Mouse (Mus musculus) neural tube, embryonic 11.5 days (tissue): ENCODE data around the gene Plekho2. TPM values are rescaled to one million over a fixed set of nuclear protein-coding genes. Genes with fewer than 3 reads are reported as not detected.

ENCODE experiments used
- ATAC-seq: fragments of 200-750 bp; cut with Nextera tagmentation; 2 replicates; pipeline ENCODE4 v1.8.0; 2017; ENCODE audit warnings: moderate number of reproducible peaks, mild to moderate bottlenecking, moderate TSS enrichment, moderate library complexity; ENCODE audit not compliant: insufficient read depth, low FRiP score, low TSS enrichment
- DNase-seq: peaks from one replicate; pipeline ENCODE4 v3.0.0-alpha.2; 2015; ENCODE audit warnings: low spot score
- H3K27ac ChIP-seq: fragments of 300-500 bp; sonication (generic); 2 replicates; pipeline ENCODE4 v1.5.1; 2014; ENCODE audit warnings: low read depth, mild to moderate bottlenecking, low read length
- H3K27me3 ChIP-seq: fragments of 300-500 bp; sonication (generic); 2 replicates; pipeline ENCODE4 v1.6.1; 2014; ENCODE audit warnings: mild to moderate bottlenecking, low read length, mixed read lengths; ENCODE audit not compliant: control insufficient read depth, insufficient read depth
- H3K36me3 ChIP-seq: fragments of 300-500 bp; sonication (generic); 2 replicates; pipeline ENCODE4 v1.6.1; 2014; ENCODE audit warnings: mild to moderate bottlenecking, low read length, moderate library complexity, mixed read lengths; ENCODE audit not compliant: control insufficient read depth, insufficient read depth
- H3K4me1 ChIP-seq: fragments of 300-500 bp; sonication (generic); 2 replicates; pipeline ENCODE4 v1.6.1; 2014; ENCODE audit warnings: low read length, mixed read lengths; ENCODE audit not compliant: control insufficient read depth, insufficient read depth
- H3K4me2 ChIP-seq: fragments of 300-500 bp; sonication (generic); 2 replicates; pipeline ENCODE4 v1.6.1; 2014; ENCODE audit warnings: low read depth, mild to moderate bottlenecking, moderate library complexity
- H3K4me3 ChIP-seq: fragments of 300-500 bp; sonication (generic); 2 replicates; pipeline ENCODE4 v1.5.1; 2014; ENCODE audit warnings: low read depth, low read length
- H3K9ac ChIP-seq: fragments of 300-500 bp; sonication (generic); 2 replicates; pipeline ENCODE4 v1.6.1; 2014; ENCODE audit warnings: mild to moderate bottlenecking, low read length
- H3K9me3 ChIP-seq: fragments of 300-500 bp; sonication (generic); 2 replicates; pipeline ENCODE4 v1.6.1; 2016; ENCODE audit warnings: low read length; ENCODE audit not compliant: control insufficient read depth
- WGBS: fragments of 180-500 bp; shearing (Covaris S2); extraction: QIAGEN DNeasy Blood & Tissue Kit; methylation state at CpG from one replicate; pipeline ENCODE4 v1.1.7; 2014; 5-methylcytosine and 5-hydroxymethylcytosine counted together
- polyA plus RNA-seq: library from polyadenylated mRNA; unstranded; fragments of >200 nt; fragmentation: Nextera tagmentation; extraction: Ambion mirVana; gene quantifications from 2 replicates; pipeline ENCODE4 v1.2.1, GENCODE M21; 2014

Plekho2 gene
- polyA plus RNA-seq, 1 experiment from 2014 or later, result 13.3 TPM

GRCm38 (mm10) chr9:65577511-65578196 is 2.2 kb downstream of the Plekho2 start:
- no peaks in the 10 kb centered on the region for H3K9me3 ChIP-seq
- DNase-seq, result no peak
- ATAC-seq, result no peak
- H3K4me3 ChIP-seq, result no peak overlapping the region
- no peak overlapping the region for H3K27ac ChIP-seq
- H3K4me2 ChIP-seq, result no peak overlapping the region
- H3K27me3 ChIP-seq, result no peaks in the 10 kb centered on the region
- no peaks in the 10 kb centered on the region for H3K36me3 ChIP-seq
- 95% methylated on average over 4 of the region's 4 CpGs for WGBS
- no peak overlapping the region for H3K9ac ChIP-seq
- peaks cover 13% of the 10 kb centered on the region for H3K4me1 ChIP-seq

GRCm38 (mm10) chr9:65576861-65577510 is 2.9 kb downstream of the Plekho2 start:
- no peak overlapping the region for H3K27ac ChIP-seq
- ATAC-seq (no peak), DNase-seq (no peak)
- H3K4me2 ChIP-seq, result no peak overlapping the region
- WGBS, result 70% methylated on average over 7 of the region's 7 CpGs
- H3K4me3 ChIP-seq, result no peak overlapping the region
- no peaks in the 10 kb centered on the region for H3K27me3 ChIP-seq
- no peak overlapping the region; the same call in 1 of the 2 replicates for H3K9ac ChIP-seq
- H3K4me1 ChIP-seq, result peaks cover 13% of the 10 kb centered on the region
- H3K36me3 ChIP-seq, result no peaks in the 10 kb centered on the region; the same call in 1 of the 2 replicates
- no peaks in the 10 kb centered on the region for H3K9me3 ChIP-seq

DNA sequence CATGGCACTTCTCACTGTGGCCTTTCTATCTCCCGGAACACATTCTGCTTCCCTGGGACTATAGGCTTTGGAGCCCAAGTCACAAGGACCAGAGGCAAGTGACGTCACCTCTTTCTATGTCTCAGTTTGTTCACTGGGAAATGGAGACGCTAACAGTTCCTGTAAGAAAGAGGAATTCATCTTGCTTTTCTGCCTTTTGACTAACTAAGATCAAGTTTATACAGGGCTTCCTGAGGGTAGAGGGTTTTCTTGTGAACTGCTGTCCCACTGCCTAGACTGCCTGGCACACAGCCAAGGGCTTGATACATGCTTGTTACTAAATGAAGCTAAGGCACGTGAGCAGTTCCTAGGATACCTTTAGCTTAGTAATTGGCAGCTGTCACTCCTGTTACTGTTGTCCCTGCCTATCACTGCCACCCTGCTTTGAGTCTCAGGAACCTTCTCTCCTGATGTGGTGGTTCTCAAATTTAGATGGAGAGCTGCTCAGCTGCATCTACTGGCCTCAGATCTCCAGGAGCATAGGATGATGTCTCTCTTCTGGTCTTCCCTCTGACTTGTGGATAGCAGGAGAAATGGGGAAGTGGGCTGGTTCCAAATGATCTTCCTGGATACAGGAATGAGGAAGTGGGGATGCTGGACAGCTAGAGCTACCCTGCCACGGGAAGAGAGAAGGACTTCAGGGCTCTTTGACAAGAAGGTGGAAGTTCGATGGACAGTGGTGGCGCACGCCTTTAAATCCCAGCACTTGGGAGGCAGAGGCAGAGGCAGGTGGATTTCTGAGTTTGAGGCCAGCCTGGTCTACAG is 4.2 kb downstream of the Plekho2 start:
- no peak overlapping the region for H3K4me2 ChIP-seq
- peaks cover 13% of the 10 kb centered on the region for H3K4me1 ChIP-seq
- no peaks in the 10 kb centered on the region for H3K27me3 ChIP-seq
- DNase-seq (no peak), ATAC-seq (no peak)
- 85% methylated on average over 8 of the region's 8 CpGs for WGBS
- H3K9me3 ChIP-seq, result no peaks in the 10 kb centered on the region
- H3K27ac ChIP-seq, result no peak overlapping the region
- H3K36me3 ChIP-seq, result no peaks in the 10 kb centered on the region; the same call in 1 of the 2 replicates
- no peak overlapping the region for H3K9ac ChIP-seq
- no peak overlapping the region for H3K4me3 ChIP-seq

DNA sequence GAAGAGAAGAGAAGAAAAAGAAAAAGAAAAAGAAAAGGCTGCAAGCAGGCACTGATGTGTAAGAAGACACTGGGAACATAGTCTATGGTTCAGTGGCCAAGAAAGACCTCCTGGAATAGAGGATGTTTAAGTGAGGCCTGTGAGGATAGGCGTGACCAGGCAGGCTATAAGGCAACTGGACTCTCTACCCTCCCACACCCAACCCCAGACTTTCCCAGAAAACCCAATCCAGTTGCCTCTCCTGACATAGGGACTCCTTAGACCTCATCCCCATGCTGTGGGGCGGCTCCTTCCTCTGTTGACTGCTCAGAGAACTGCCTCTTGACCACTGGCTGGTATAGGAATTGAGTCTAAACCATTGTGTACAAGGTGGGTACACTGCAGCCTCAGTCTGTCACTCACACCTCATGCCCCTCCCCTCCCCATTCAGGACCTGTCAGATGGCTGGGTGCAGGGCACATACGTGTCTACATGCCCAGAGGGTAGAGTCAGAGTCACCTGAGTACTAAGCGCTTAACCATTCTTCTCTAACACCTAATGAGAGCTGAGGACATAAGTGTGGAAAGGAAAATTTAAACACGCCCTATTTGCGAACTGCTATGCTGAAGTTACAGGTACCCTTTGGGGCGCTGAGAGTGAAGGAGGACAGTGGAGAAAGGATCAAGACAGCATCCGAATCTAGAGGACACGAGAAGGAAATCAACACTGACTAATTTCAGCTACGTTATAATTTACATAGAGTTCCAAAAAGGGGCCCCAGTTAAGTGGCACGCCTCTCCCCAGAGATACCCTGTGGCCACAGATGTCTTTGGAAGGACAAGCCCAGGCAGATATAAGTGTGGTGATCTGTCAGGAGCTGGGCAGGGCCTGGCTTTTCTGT is 5.1 kb downstream of the Plekho2 start:
- no peak for ATAC-seq
- no peak for DNase-seq
- Histone ChIP-seq H3K9ac (no peak overlapping the region), H3K4me2 (no peak overlapping the region), H3K4me3 (no peak overlapping the region), H3K9me3 (no peaks in the 10 kb centered on the region), H3K36me3 (no peaks in the 10 kb centered on the region; the same call in 1 of the 2 replicates), H3K27me3 (no peaks in the 10 kb centered on the region), H3K27ac (no peak overlapping the region), H3K4me1 (peaks cover 13% of the 10 kb centered on the region)
- WGBS, result 88% methylated on average over 11 of the region's 11 CpGs

- no peaks in the 10 kb centered on the region for H3K27me3 ChIP-seq
- H3K36me3 ChIP-seq, result no peaks in the 10 kb centered on the region; the same call in 1 of the 2 replicates
- 0 out of 2 replicates have a peak, but pooled peaks cover 3% of the 10 kb centered on the region for H3K4me1 ChIP-seq
- DNase-seq (no peak), ATAC-seq (no peak)
- H3K9ac ChIP-seq, result no peak overlapping the region
- no peaks in the 10 kb centered on the region for H3K9me3 ChIP-seq
- H3K4me2 ChIP-seq, result no peak overlapping the region
- 83% methylated on average over 6 of the region's 6 CpGs for WGBS
- H3K4me3 ChIP-seq, result no peak overlapping the region
- no peak overlapping the region for H3K27ac ChIP-seq
These were observed 7.0 kb downstream of the Plekho2 start for GRCm38 (mm10) chr9:65572837-65573236.

DNA sequence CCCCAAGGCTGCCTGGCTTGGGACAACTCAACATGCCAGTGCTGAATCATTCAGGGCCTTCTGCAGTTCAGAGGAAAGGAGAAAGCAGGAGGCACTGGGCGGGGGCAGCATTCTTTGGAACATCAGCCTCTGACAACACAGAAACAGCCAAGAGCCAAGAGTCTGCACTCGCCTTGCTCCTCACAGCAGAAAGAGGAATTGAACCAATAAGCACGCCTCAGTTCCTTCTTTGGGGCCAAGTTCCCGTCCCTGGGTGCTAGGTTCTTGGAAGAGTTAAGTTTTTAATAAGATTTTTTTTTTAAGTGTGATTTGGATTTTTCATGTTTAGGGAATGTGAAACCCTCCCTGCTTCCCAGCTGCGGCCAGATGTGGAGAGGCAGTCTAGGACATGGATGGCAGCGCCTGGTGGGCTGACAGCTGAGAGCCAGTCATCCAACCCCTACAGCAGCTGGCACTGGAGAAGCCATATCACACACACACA is 10.3 kb downstream of the Plekho2 start:
- DNase-seq, result no peak
- no peak for ATAC-seq
- Histone ChIP-seq H3K9ac (no peak overlapping the region), H3K4me1 (no peaks in the 10 kb centered on the region), H3K27me3 (no peaks in the 10 kb centered on the region), H3K4me3 (no peak overlapping the region), H3K9me3 (no peaks in the 10 kb centered on the region), H3K36me3 (no peaks in the 10 kb centered on the region; the same call in 1 of the 2 replicates), H3K27ac (no peak overlapping the region), H3K4me2 (no peak overlapping the region)
- 84% methylated on average over 6 of the region's 6 CpGs for WGBS

DNA sequence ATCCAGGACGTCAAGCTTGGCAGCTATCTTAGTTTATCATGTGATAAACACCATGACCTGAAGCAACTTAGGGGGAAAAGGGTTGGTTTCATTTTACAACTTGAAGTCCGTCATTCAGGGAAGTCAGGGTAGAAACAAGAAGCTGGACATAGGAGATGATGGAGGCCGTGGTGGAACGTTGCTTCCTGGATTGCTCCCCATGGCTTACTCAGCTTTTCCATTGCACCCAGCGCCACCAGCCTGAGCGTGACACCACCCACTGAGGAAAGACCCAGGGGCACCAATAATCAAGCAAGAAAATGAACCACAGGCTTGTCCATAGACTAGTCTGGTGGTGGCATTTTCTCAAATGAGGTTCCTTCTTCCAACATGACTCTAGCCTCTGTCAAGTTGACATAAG is 11.1 kb downstream of the Plekho2 start:
- no peaks in the 10 kb centered on the region for H3K27me3 ChIP-seq
- no peaks in the 10 kb centered on the region for H3K9me3 ChIP-seq
- no peak for ATAC-seq
- H3K4me1 ChIP-seq, result no peaks in the 10 kb centered on the region
- no peaks in the 10 kb centered on the region; the same call in 1 of the 2 replicates for H3K36me3 ChIP-seq
- no peak overlapping the region for H3K4me3 ChIP-seq
- 95% methylated on average over 6 of the region's 6 CpGs for WGBS
- no peak overlapping the region for H3K4me2 ChIP-seq
- DNase-seq, result no peak
- H3K27ac ChIP-seq, result no peak overlapping the region
- H3K9ac ChIP-seq, result no peak overlapping the region

- ATAC-seq (no peak), DNase-seq (no peak)
- no peaks in the 10 kb centered on the region for H3K27me3 ChIP-seq
- no peak overlapping the region for H3K4me3 ChIP-seq
- peaks cover 7% of the 10 kb centered on the region; the same call in 1 of the 2 replicates for H3K4me1 ChIP-seq
- H3K4me2 ChIP-seq, result no peak overlapping the region
- H3K36me3 ChIP-seq, result peaks cover 2% of the 10 kb centered on the region
- no peaks in the 10 kb centered on the region for H3K9me3 ChIP-seq
- H3K9ac ChIP-seq, result no peak overlapping the region
- WGBS, result 96% methylated on average over 2 of the region's 2 CpGs
- H3K27ac ChIP-seq, result no peak overlapping the region
These were observed 15.1 kb downstream of the Plekho2 start for GRCm38 (mm10) chr9:65564698-65565097.
